Mouse (Mus musculus) forebrain, embryonic 11.5 days (tissue): Measurements from ENCODE around the gene Ucma. TPM values are rescaled to one million over a fixed set of nuclear protein-coding genes. Genes with fewer than 3 reads are reported as not detected.

Experiments
- ATAC-seq: fragments of 200-750 bp; cut with Nextera tagmentation; replicated peaks from 2 replicates; pipeline ENCODE4 v1.8.0; 2017; ENCODE audit warnings: moderate TSS enrichment; ENCODE audit not compliant: low FRiP score
- DNase-seq: peaks from one replicate; pipeline ENCODE4 v3.0.0-alpha.2; 2017; ENCODE audit warnings: low spot score
- H3K27ac ChIP-seq: fragments of 300-500 bp; sonication (generic); 2 replicates; pipeline ENCODE4 v1.5.1; 2014; ENCODE audit warnings: low read depth, low read length
- H3K27me3 ChIP-seq: fragments of 300-500 bp; sonication (generic); 2 replicates; pipeline ENCODE4 v1.6.1; 2014; ENCODE audit warnings: mild to moderate bottlenecking, low read length, mixed read lengths; ENCODE audit not compliant: control insufficient read depth, insufficient read depth
- H3K36me3 ChIP-seq: fragments of 300-500 bp; sonication (generic); 2 replicates; pipeline ENCODE4 v1.6.1; 2014; ENCODE audit warnings: mild to moderate bottlenecking, low read length, moderate library complexity, mixed read lengths; ENCODE audit not compliant: control insufficient read depth, insufficient read depth
- H3K4me1 ChIP-seq: fragments of 300-500 bp; sonication (generic); replicated peaks from 2 replicates; pipeline ENCODE4 v1.6.1; 2014; ENCODE audit warnings: low read length, mixed read lengths; ENCODE audit not compliant: control insufficient read depth, insufficient read depth
- H3K4me2 ChIP-seq: fragments of 300-500 bp; sonication (generic); 2 replicates; pipeline ENCODE4 v1.6.1; 2014; ENCODE audit warnings: low read depth, mild to moderate bottlenecking, low read length, moderate library complexity, mixed read lengths; ENCODE audit not compliant: severe bottlenecking
- H3K4me3 ChIP-seq: fragments of 300-500 bp; sonication (generic); 2 replicates; pipeline ENCODE4 v1.5.1; 2014; ENCODE audit warnings: low read depth, low read length
- H3K9ac ChIP-seq: fragments of 300-500 bp; sonication (generic); 2 replicates; pipeline ENCODE4 v1.6.1; 2014; ENCODE audit warnings: low read length
- H3K9me3 ChIP-seq: fragments of 300-500 bp; sonication (generic); 2 replicates; pipeline ENCODE4 v1.6.1; 2016; ENCODE audit warnings: low read length, mixed read lengths; ENCODE audit not compliant: control insufficient read depth
- WGBS: fragments of 180-500 bp; shearing (Covaris S2); extraction: QIAGEN DNeasy Blood & Tissue Kit; methylation state at CpG from one replicate; pipeline ENCODE4 v1.1.7; 2014; 5-methylcytosine and 5-hydroxymethylcytosine counted together
- polyA plus RNA-seq: library from polyadenylated mRNA; unstranded; fragments of >200 nt; fragmentation: Nextera tagmentation; extraction: Ambion mirVana; gene quantifications from 2 replicates; pipeline ENCODE4 v1.2.1, GENCODE M21; 2014

The Ucma gene
- polyA plus RNA-seq, 1 experiment from 2014 or later: 0.61 TPM

- H3K36me3 ChIP-seq: peaks cover 15% of the 10 kb centered on the region
- H3K9me3 ChIP-seq: no peaks in the 10 kb centered on the region
- WGBS: 14% methylated on average over 8 of the region's 8 CpGs
- peak overlapping the region; percentile 79 for H3K9ac ChIP-seq
- peaks cover 3% of the 10 kb centered on the region; the same call in 1 of the 2 replicates for H3K4me1 ChIP-seq
- H3K27me3 ChIP-seq: no peaks in the 10 kb centered on the region
- peak overlapping the region; percentile 60 for H3K4me2 ChIP-seq
- H3K4me3 ChIP-seq: peak overlapping the region; percentile 71
- no peak for DNase-seq
- no peak overlapping the region; the same call in 1 of the 2 replicates for H3K27ac ChIP-seq
- peak; percentile 15; the same call in 1 of the 2 replicates for ATAC-seq
Measured at GRCm38 (mm10) chr2:5011898-5012490, 36.1 kb downstream of the Ucma start.

GRCm38 (mm10) chr2:5012491-5013324 lies 36.8 kb downstream of the Ucma start, which contains the start of gene Mcm10:
TSS of gene Mcm10 (minus strand) at chr2:5012791.
- Histone ChIP-seq H3K9me3 (no peaks in the 10 kb centered on the region), H3K27me3 (no peaks in the 10 kb centered on the region), H3K27ac (peak within 1 kb of the TSS; percentile 46; the same call in 1 of the 2 replicates), H3K9ac (peak within 1 kb of the TSS; percentile 79), H3K4me3 (peak within 1 kb of the TSS; percentile 71), H3K4me1 (peaks cover 3% of the 10 kb centered on the region; the same call in 1 of the 2 replicates), H3K4me2 (peak within 1 kb of the TSS; percentile 60), H3K36me3 (peaks cover 10% of the 10 kb centered on the region)
- ATAC-seq (peak; percentile 100), DNase-seq (peak; percentile 95)
- 4% methylated on average over 32 of the region's 32 CpGs for WGBS

GRCm38 (mm10) chr2:5014616-5015015 lies 38.7 kb downstream of the Ucma start:
- Histone ChIP-seq H3K9me3 (no peaks in the 10 kb centered on the region), H3K36me3 (no peaks in the 10 kb centered on the region), H3K9ac (no peak overlapping the region), H3K27ac (no peak overlapping the region), H3K27me3 (no peaks in the 10 kb centered on the region), H3K4me3 (no peak overlapping the region), H3K4me2 (no peak overlapping the region), H3K4me1 (peaks cover 3% of the 10 kb centered on the region; the same call in 1 of the 2 replicates)
- no peak for DNase-seq
- WGBS: 87% methylated on average over 7 of the region's 7 CpGs
- no peak for ATAC-seq

GRCm38 (mm10) chr2:5015527-5015926 lies 39.6 kb downstream of the Ucma start:
- H3K9ac ChIP-seq: no peak overlapping the region
- no peak overlapping the region for H3K4me3 ChIP-seq
- no peaks in the 10 kb centered on the region for H3K9me3 ChIP-seq
- no peaks in the 10 kb centered on the region for H3K36me3 ChIP-seq
- WGBS: 86% methylated on average over 6 of the region's 6 CpGs
- no peaks in the 10 kb centered on the region for H3K27me3 ChIP-seq
- H3K4me2 ChIP-seq: no peak overlapping the region
- DNase-seq (no peak), ATAC-seq (no peak)
- no peak overlapping the region for H3K27ac ChIP-seq
- peaks cover 3% of the 10 kb centered on the region; the same call in 1 of the 2 replicates for H3K4me1 ChIP-seq

GRCm38 (mm10) chr2:5016922-5017321 lies 41.0 kb downstream of the Ucma start:
- Histone ChIP-seq H3K9ac (no peak overlapping the region), H3K27ac (no peak overlapping the region), H3K36me3 (no peaks in the 10 kb centered on the region), H3K9me3 (no peaks in the 10 kb centered on the region), H3K4me2 (no peak overlapping the region), H3K4me1 (no peaks in the 10 kb centered on the region; the same call in 1 of the 2 replicates), H3K27me3 (no peaks in the 10 kb centered on the region), H3K4me3 (no peak overlapping the region)
- DNase-seq (no peak), ATAC-seq (no peak)
- WGBS: 91% methylated on average over 7 of the region's 7 CpGs

- H3K4me3 ChIP-seq: no peak overlapping the region
- WGBS: 62% methylated on average over 1 of the region's 1 CpGs
- no peak overlapping the region for H3K27ac ChIP-seq
- no peaks in the 10 kb centered on the region for H3K4me1 ChIP-seq
- no peaks in the 10 kb centered on the region for H3K27me3 ChIP-seq
- no peak overlapping the region for H3K9ac ChIP-seq
- no peak overlapping the region for H3K4me2 ChIP-seq
- ATAC-seq (no peak), DNase-seq (no peak)
- H3K9me3 ChIP-seq: no peaks in the 10 kb centered on the region
- H3K36me3 ChIP-seq: no peaks in the 10 kb centered on the region
Measured at GRCm38 (mm10) chr2:5019708-5020107, 43.8 kb downstream of the Ucma start.

- no peaks in the 10 kb centered on the region for H3K4me1 ChIP-seq
- H3K27me3 ChIP-seq: no peaks in the 10 kb centered on the region
- no peak for DNase-seq
- 84% methylated on average over 2 of the region's 2 CpGs for WGBS
- H3K9me3 ChIP-seq: no peaks in the 10 kb centered on the region
- H3K4me3 ChIP-seq: no peak overlapping the region
- H3K9ac ChIP-seq: no peak overlapping the region
- no peak for ATAC-seq
- H3K36me3 ChIP-seq: no peaks in the 10 kb centered on the region
- no peak overlapping the region for H3K27ac ChIP-seq
- no peak overlapping the region for H3K4me2 ChIP-seq
Measured at GRCm38 (mm10) chr2:5023275-5023674, 47.4 kb downstream of the Ucma start.

- H3K36me3 ChIP-seq: no peaks in the 10 kb centered on the region
- no peaks in the 10 kb centered on the region for H3K4me1 ChIP-seq
- no peak overlapping the region for H3K27ac ChIP-seq
- H3K27me3 ChIP-seq: no peaks in the 10 kb centered on the region
- no peak overlapping the region for H3K4me2 ChIP-seq
- ATAC-seq (no peak), DNase-seq (no peak)
- no peak overlapping the region for H3K4me3 ChIP-seq
- H3K9ac ChIP-seq: no peak overlapping the region
- H3K9me3 ChIP-seq: no peaks in the 10 kb centered on the region
- WGBS: 83% methylated on average over 14 of the region's 14 CpGs
Measured at GRCm38 (mm10) chr2:5023699-5024399, 47.9 kb downstream of the Ucma start.
